Mouse (Mus musculus) cerebellum, postnatal 10 days (tissue): ENCODE measurements around the gene Usp32.

Experiments used
- DNase-seq, 2 experiments: peaks; one replicate each; pipeline ENCODE4 v3.0.0; 2021; ENCODE audit warnings: mixed read lengths in 2 of 2

The Usp32 gene

GRCm38 (mm10) chr11:84978113-84978512 lies 161.8 kb downstream of the Usp32 start:
- peak; percentile 84 to 87 for DNase-seq

- DNase-seq: no peak
These were observed 162.5 kb downstream of the Usp32 start for GRCm38 (mm10) chr11:84977385-84977952.

- no peak for DNase-seq
These were observed 163.3 kb downstream of the Usp32 start for GRCm38 (mm10) chr11:84976706-84977105.

GRCm38 (mm10) chr11:84974582-84974981 lies 165.4 kb downstream of the Usp32 start:
- DNase-seq: no peak

DNA sequence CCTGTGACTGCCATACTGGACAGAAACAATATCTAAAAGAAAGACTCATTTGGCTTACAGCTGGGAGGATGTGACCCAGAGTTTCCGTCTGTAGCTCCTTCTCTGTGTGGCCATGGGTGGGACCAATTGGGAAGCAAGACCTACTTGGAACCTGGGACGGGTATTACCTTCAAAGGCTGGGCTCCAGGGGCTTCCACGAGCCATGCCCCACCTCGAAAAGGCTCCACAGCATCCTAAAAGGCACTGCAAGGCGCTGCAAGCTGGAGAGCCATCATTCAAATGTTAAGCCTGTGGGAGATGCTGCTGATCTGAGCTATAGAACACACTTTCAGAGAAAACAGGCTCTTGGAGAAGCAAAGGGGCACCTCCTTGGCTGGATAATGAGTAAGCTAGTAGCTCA lies 166.3 kb downstream of the Usp32 start:
- no peak for DNase-seq

DNA sequence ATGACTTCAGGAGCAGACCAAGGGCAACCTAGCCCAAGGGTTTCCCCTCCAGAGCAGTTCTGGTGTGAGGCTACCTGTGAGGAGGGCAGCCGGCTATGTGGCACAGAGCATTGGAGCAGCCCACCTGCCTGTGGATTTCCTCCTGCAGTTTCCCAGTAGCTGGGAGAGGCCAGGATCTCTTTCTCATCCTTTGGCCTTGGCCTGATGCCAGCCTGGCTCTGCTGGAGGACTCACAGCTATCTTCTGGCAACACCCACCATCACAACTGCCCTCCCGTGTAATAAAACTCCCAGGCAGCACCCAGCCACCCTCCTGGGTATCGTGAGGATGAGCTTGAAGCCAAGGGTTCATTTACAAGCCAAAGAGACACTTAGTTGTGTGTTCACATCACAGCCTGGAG lies 167.9 kb downstream of the Usp32 start:
- DNase-seq: peak; percentile 58 to 59

DNA sequence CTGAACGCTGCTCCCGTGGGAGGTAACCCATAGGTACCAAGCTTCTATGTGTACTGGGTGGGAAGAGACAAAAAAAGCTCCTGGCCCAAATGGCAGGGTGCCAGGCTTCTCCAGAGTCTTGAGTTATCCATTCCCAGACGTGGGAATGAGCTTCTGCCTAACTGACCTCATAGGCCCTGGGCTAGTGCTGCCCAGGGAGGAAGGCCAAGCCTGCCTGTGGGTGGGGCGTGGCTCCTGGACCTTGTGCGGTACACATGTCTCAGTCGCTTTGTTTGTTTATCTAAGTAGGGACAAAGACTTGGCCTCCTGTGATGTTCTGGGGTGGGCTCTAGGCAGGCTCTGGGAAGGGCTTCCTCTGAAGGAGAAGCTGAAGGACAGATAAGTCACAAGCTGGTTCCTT lies 171.2 kb downstream of the Usp32 start:
- DNase-seq: peak; percentile 47 to 54

DNA sequence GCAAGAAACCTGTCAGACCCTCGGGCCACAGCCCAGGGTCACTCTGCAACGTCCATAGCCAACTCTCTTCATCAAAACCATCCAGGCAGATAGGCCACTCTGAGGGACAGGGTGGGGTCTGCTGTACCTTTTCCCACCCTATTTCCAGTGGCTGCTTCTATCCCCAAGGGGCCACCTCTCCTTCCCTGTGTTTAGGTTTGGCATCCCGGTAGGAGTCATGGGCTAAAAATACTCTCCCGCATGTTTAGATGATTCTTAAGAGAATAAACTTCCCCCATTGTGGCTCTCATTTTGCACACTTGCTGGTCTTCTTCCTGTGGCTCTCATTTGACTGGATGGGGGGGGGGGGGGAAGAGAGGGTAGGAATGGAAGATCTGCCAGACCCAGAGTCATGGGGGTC lies 171.7 kb downstream of the Usp32 start:
- no peak for DNase-seq

DNA sequence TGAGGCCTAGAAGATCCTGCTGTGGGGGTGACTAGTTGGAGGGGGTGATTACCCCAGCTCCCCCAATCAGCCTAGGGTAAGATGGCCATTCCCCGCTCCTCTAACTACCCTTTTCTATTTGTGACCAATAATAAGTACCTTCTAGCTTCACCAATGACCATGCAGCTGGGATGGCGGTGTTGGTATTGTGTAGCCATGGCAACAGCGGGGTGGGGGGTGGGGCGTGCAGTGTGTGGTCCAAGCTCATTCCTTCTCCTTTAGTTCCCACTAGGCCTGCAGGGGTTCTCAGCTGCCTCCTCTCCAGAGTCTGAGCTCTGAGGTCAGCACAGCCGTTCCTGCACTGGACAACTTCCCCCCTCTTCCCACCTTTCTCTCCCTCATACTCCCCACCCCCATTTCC lies 172.8 kb downstream of the Usp32 start:
- no peak for DNase-seq

DNA sequence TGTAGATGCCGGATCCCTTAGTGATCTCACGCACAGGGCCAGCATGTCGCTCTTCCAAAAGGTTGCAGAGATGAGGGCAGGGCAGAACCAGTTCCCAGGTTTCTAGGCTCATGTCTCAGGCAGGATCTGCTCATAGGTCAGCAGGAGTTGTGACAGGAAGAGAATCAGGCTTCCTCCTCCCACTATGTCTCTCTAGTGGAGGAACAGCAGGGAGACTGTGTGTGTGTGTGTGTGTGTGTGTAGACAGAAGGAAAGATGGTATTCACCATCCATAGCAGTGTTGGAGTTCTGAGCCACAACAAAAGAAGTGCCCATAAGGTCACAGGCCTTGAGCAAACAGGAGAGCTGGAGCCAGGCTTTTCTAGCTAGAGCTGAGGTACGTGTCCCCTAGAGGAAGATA lies 173.3 kb downstream of the Usp32 start:
- no peak for DNase-seq

GRCm38 (mm10) chr11:84963556-84963955 lies 176.4 kb downstream of the Usp32 start:
- DNase-seq: no peak

- no peak for DNase-seq
These were observed 177.4 kb downstream of the Usp32 start for GRCm38 (mm10) chr11:84962536-84962935.

DNA sequence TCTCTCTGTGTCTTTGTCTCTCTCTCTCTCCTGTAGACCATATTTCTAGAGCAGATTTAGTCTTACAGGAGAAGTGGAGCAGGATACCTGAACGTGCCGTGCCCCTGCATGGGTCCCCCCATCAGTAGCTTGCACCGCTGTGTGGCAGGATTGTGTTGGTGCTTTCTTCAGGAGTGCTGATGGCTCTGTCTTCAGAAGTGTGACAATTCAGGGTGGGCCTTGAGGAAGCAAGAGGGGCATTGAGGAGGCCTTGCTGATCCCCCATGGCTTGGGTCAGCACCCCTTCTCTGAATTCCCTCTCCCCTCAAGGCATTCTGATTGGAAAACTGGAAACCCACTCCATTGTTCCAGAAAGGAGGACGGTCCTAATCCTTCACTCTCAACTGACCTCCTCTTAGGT lies 178.4 kb downstream of the Usp32 start:
- no peak for DNase-seq

- DNase-seq: peak; percentile 84 to 87
These were observed 179.2 kb downstream of the Usp32 start for GRCm38 (mm10) chr11:84960780-84961179.

- no peak for DNase-seq
These were observed 179.7 kb downstream of the Usp32 start for GRCm38 (mm10) chr11:84960291-84960690.

DNA sequence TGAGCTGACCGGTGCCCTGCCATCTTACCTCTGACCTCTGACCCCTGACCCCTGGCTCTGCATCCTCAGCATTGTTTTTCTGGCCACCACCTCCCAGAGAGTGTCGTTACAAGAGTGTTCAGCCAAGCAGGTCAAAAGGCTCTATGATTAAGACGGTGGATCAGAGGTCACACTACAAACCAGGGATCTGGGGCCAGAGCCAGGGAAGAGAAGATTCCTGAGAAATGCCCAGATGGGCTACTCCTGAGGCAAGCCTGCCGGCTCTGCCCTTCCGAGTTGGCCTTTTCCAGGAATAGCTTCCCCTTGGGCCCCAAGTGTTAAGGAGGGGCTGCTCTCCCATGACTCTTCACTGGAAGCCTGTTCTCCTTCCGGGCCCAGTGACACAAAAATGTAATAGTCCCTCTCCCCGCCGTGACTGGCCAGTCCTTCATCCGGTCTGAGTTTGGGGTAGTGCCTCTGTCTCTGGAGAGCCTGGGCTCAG lies 180.2 kb downstream of the Usp32 start:
- peak; percentile 47 to 55 for DNase-seq

DNA sequence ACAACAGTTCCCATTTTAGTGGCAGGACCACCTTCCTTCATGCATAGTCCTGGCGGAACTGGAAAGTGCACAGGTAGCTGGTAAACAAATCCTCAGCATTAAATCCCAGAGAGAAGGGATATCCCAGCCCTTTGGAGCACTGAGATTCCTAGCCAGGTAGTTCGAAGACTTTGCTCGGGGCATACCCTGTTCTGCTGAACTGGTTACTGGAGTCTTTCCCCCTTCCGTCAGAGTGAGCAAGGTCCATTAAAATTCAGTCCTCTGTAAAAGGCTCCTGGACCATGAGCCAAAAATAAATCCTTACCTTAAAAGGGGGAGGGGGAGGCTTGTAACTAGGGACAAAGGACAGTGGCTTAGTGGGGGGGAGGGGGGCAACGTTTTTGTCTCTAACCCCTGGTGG lies 180.8 kb downstream of the Usp32 start:
- DNase-seq: no peak

DNA sequence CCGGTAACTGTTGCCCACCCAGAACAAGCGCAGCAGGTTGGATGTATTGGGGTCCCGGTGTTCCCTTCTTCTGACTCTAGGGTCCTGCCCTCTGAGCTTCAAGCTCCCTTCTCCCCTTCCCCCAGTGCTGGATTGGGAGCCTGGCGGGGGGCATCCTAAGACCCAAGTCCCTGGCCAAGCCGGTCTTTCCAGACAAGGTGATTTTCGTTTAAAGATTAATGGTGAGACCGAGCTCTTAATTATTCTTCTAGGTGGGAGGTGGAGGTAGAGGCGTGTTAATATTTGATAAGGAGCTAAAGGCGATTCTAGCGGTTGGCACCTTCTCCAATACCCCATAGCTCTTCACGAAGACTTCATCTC lies 181.7 kb downstream of the Usp32 start:
- peak in 1 of 2 experiments; percentile 26 for DNase-seq

- peak; percentile 64 to 67 for DNase-seq
These were observed 182.2 kb downstream of the Usp32 start, which contains the start of gene Car4 for GRCm38 (mm10) chr11:84957591-84958270. Gene Car4, plus strand, starts transcription at chr11:84957786.

DNA sequence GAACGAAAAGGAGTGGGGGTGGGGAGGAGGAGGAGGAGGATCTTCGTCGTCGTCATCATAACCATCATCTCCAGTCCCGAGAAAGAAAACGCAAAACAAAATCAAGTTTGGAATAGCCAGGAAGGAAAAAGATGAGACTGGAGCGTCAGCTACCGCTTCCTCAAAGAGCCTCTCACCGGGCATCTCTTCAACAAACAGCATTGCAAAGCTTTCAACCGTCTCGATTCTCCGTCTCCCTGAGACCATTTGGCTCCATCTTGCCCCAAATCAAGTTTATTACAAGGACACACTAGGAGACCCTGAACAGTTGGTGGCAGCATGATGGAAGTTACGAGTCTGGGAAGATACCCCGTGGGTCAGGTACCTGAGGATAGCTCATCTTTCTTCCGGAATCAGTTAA lies 182.8 kb downstream of the Usp32 start:
- DNase-seq: no peak

- DNase-seq: no peak
These were observed 183.6 kb downstream of the Usp32 start for GRCm38 (mm10) chr11:84956400-84956799.

GRCm38 (mm10) chr11:84952611-84953010 lies 187.3 kb downstream of the Usp32 start:
- no peak for DNase-seq

DNA sequence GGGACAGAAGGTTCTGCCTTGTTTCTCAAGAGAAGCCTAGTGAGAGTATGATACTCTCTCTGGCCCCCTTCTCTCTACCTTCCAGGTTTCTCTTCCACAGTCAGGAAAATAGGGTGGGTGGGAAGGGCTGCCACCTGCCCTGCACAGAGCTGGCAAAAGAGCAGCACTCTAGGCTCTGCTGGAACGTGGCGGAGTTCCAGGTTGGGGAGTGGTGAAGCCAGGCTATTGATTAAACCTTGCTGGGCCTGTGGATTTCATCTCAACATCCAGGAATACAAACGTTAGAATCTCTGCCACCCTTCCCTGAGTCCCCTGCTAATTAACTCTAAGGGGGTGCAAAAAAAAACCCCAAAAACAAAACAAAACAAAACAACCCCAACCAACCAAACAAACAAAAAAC lies 191.4 kb downstream of the Usp32 start:
- DNase-seq: peak; percentile 70 to 84

GRCm38 (mm10) chr11:84948114-84948513 lies 191.8 kb downstream of the Usp32 start:
- DNase-seq: no peak

- no peak for DNase-seq
These were observed 192.8 kb downstream of the Usp32 start for GRCm38 (mm10) chr11:84947206-84947605.
